Mouse (Mus musculus) neural tube, embryonic 14.5 days (tissue): ENCODE measurements at regions not wholly inside any gene's neighbourhood (a gene's known extent, or its start where the extent isn't known, plus 50 kb on each side); places are given as distances from the start of the nearest gene placed in this dataset.

Source experiments
- ATAC-seq: fragments of 200-750 bp; cut with Nextera tagmentation; 2 replicates; pipeline ENCODE4 v1.8.0; 2017; ENCODE audit warnings: low read depth, mild to moderate bottlenecking, moderate TSS enrichment, moderate library complexity
- H3K27ac ChIP-seq: fragments of 300-500 bp; sonication (generic); 2 replicates; pipeline ENCODE4 v1.5.1; 2014; ENCODE audit warnings: low read depth, mild to moderate bottlenecking, control low read depth, low read length, moderate library complexity, mixed read lengths
- H3K27me3 ChIP-seq: fragments of 300-500 bp; sonication (generic); 2 replicates; pipeline ENCODE4 v1.6.1; 2014; ENCODE audit warnings: low read length; ENCODE audit not compliant: control insufficient read depth, insufficient read depth
- H3K36me3 ChIP-seq: fragments of 300-500 bp; sonication (generic); 2 replicates; pipeline ENCODE4 v1.6.1; 2014; ENCODE audit warnings: low read length, mixed read lengths; ENCODE audit not compliant: control insufficient read depth, insufficient read depth
- H3K4me1 ChIP-seq: fragments of 300-500 bp; sonication (generic); 2 replicates; pipeline ENCODE4 v1.6.1; 2014; ENCODE audit warnings: low read length; ENCODE audit not compliant: control insufficient read depth, insufficient read depth
- H3K4me2 ChIP-seq: fragments of 300-500 bp; sonication (generic); 2 replicates; pipeline ENCODE4 v1.6.1; 2014; ENCODE audit warnings: mild to moderate bottlenecking, low read depth, low read length, control low read depth
- H3K4me3 ChIP-seq: fragments of 300-500 bp; sonication (generic); 2 replicates; pipeline ENCODE4 v1.5.1; 2014; ENCODE audit warnings: low read depth, low read length, control low read depth, mixed read lengths
- H3K9ac ChIP-seq: fragments of 300-500 bp; sonication (generic); replicated peaks from 2 replicates; pipeline ENCODE4 v1.6.1; 2014; ENCODE audit warnings: low read depth, mild to moderate bottlenecking, control low read depth, low read length, mixed read lengths
- H3K9me3 ChIP-seq: fragments of 300-500 bp; sonication (generic); 2 replicates; pipeline ENCODE4 v1.6.1; 2016; ENCODE audit warnings: low read length; ENCODE audit not compliant: control insufficient read depth
- WGBS: fragments of 180-500 bp; shearing (Covaris S2); extraction: QIAGEN DNeasy Blood & Tissue Kit; methylation state at CpG from one replicate; pipeline ENCODE4 v1.1.7; 2014; 5-methylcytosine and 5-hydroxymethylcytosine counted together

GRCm38 (mm10) chr7:124455659-124456058 lies 473.0 kb downstream of the Hs3st4 start:
- WGBS = 86% methylated on average over 3 of the region's 3 CpGs
- no peak overlapping the region for H3K4me2 ChIP-seq
- ATAC-seq = no peak

GRCm38 (mm10) chr7:124487326-124487725 lies 504.7 kb downstream of the Hs3st4 start:
- Histone ChIP-seq H3K9ac (no peak overlapping the region), H3K4me2 (no peak overlapping the region), H3K4me3 (no peak overlapping the region), H3K27ac (no peak overlapping the region), H3K27me3 (no peaks in the 10 kb centered on the region), H3K4me1 (no peaks in the 10 kb centered on the region), H3K9me3 (no peaks in the 10 kb centered on the region), H3K36me3 (no peaks in the 10 kb centered on the region)
- 69% methylated on average over 1 of the region's 1 CpGs for WGBS
- ATAC-seq = no peak

More at GRCm38 (mm10) chr7:124455659-124456058, 473.0 kb downstream of the Hs3st4 start:
- Histone ChIP-seq H3K27ac (no peak overlapping the region), H3K36me3 (no peaks in the 10 kb centered on the region), H3K9me3 (no peaks in the 10 kb centered on the region), H3K9ac (no peak overlapping the region), H3K27me3 (no peaks in the 10 kb centered on the region), H3K4me1 (no peaks in the 10 kb centered on the region), H3K4me3 (no peak overlapping the region)

GRCm38 (mm10) chr7:124491109-124491793 lies 508.6 kb downstream of the Hs3st4 start:
- Histone ChIP-seq H3K36me3 (no peaks in the 10 kb centered on the region), H3K9ac (no peak overlapping the region), H3K27ac (no peak overlapping the region), H3K4me2 (no peak overlapping the region), H3K4me3 (no peak overlapping the region), H3K4me1 (no peaks in the 10 kb centered on the region), H3K27me3 (no peaks in the 10 kb centered on the region), H3K9me3 (no peaks in the 10 kb centered on the region)
- 41% methylated on average over 3 of the region's 3 CpGs for WGBS
- ATAC-seq = no peak

GRCm38 (mm10) chr7:124491851-124492390 lies 509.3 kb downstream of the Hs3st4 start:
- no peaks in the 10 kb centered on the region for H3K9me3 ChIP-seq
- H3K27me3 ChIP-seq = no peaks in the 10 kb centered on the region
- no peak overlapping the region for H3K27ac ChIP-seq
- H3K4me2 ChIP-seq = no peak overlapping the region
- H3K4me3 ChIP-seq = no peak overlapping the region
- H3K4me1 ChIP-seq = no peaks in the 10 kb centered on the region
- no peak overlapping the region for H3K9ac ChIP-seq
- 90% methylated on average over 3 of the region's 3 CpGs for WGBS
- ATAC-seq = no peak
- no peaks in the 10 kb centered on the region for H3K36me3 ChIP-seq

- H3K4me2 ChIP-seq = no peak overlapping the region
- 52% methylated on average over 3 of the region's 3 CpGs for WGBS
- H3K9ac ChIP-seq = no peak overlapping the region
- H3K4me1 ChIP-seq = no peaks in the 10 kb centered on the region
- no peak overlapping the region for H3K27ac ChIP-seq
- no peaks in the 10 kb centered on the region for H3K9me3 ChIP-seq
- ATAC-seq = no peak
- H3K27me3 ChIP-seq = no peaks in the 10 kb centered on the region
- H3K36me3 ChIP-seq = no peaks in the 10 kb centered on the region
- H3K4me3 ChIP-seq = no peak overlapping the region
These were observed 518.0 kb downstream of the Hs3st4 start for GRCm38 (mm10) chr7:124500636-124501035.

GRCm38 (mm10) chr7:124502760-124503159 lies 520.1 kb downstream of the Hs3st4 start:
- Histone ChIP-seq H3K4me1 (no peaks in the 10 kb centered on the region), H3K9ac (no peak overlapping the region), H3K36me3 (no peaks in the 10 kb centered on the region), H3K4me2 (no peak overlapping the region), H3K9me3 (no peaks in the 10 kb centered on the region), H3K4me3 (no peak overlapping the region), H3K27me3 (no peaks in the 10 kb centered on the region), H3K27ac (no peak overlapping the region)
- 60% methylated on average over 5 of the region's 5 CpGs for WGBS
- ATAC-seq = no peak

GRCm38 (mm10) chr7:124549038-124549437 lies 566.4 kb downstream of the Hs3st4 start:
- Histone ChIP-seq H3K27ac (no peak overlapping the region), H3K9ac (no peak overlapping the region), H3K27me3 (no peaks in the 10 kb centered on the region), H3K9me3 (no peaks in the 10 kb centered on the region), H3K4me3 (no peak overlapping the region), H3K4me2 (no peak overlapping the region), H3K36me3 (no peaks in the 10 kb centered on the region), H3K4me1 (no peaks in the 10 kb centered on the region)
- no peak for ATAC-seq
- WGBS = 76% methylated on average over 1 of the region's 1 CpGs

- Histone ChIP-seq H3K9me3 (no peaks in the 10 kb centered on the region), H3K4me1 (no peaks in the 10 kb centered on the region), H3K4me3 (no peak overlapping the region), H3K36me3 (no peaks in the 10 kb centered on the region), H3K27ac (no peak overlapping the region), H3K4me2 (no peak overlapping the region), H3K27me3 (no peaks in the 10 kb centered on the region), H3K9ac (no peak overlapping the region)
- no peak for ATAC-seq
These were observed 574.5 kb downstream of the Hs3st4 start for GRCm38 (mm10) chr7:124557213-124557612.

GRCm38 (mm10) chr7:124570804-124571203 lies 588.1 kb downstream of the Hs3st4 start:
- no peak overlapping the region for H3K4me2 ChIP-seq
- no peak for ATAC-seq
- no peak overlapping the region for H3K27ac ChIP-seq
- H3K4me1 ChIP-seq = no peaks in the 10 kb centered on the region
- H3K36me3 ChIP-seq = no peaks in the 10 kb centered on the region
- H3K9me3 ChIP-seq = no peaks in the 10 kb centered on the region
- H3K9ac ChIP-seq = no peak overlapping the region
- no peaks in the 10 kb centered on the region for H3K27me3 ChIP-seq
- no peak overlapping the region for H3K4me3 ChIP-seq
